Mouse (Mus musculus): ENCODE results near the gene Nav1. TPM values are rescaled to one million over a fixed set of nuclear protein-coding genes. Genes with fewer than 3 reads are reported as not detected.

Nav1 gene
- polyA plus RNA-seq, 1 experiment from 2014 or later, result 3.9 TPM

DNA sequence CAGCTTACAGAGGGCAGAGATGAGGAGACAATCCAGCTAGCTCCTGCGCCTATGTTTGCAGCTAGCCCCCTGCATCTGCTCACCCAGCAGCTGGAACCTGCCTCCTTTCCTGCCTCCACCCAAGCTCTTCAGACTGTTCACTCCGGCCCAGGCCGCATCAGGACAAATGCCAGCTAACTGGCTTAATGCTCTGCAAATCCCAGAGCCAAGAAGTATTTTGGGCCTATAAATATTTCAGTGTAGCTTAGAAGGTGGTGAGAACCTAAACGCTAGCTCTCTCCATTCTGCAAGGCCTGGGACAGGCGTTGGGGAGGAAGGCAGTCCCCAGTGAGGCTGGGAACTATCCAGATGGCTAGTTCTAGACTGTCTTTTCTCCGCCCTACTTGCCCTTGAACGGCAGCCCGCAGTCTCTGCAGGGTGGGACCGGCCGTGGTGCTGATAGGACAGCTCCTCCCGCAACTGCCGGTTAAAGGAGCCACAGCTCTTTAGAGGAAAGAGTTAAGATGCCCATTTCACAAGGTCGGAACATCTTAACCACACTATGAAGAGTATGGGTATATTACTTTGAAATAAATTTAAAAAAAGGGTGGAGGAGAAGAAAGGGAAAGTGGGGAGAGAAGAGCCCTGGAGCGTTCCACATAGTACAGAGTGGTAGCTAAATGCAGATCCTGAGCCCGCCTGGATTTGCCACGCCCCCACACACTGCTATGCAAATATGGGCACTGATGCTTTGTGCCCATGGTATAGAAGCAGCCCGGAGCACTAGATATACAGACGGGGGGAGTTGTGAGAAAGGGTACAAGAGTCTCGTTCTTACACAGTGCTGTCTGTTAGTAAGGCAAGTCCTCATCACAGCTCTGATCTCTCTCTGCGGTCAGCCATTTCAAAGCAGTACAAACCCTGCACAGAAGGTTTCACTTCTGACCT is 8.9 kb upstream of the Nav1 start:
- 16% methylated on average over 20 of the region's 20 CpGs for WGBS
- DNase-seq (ENCODE audit: low spot score) (peak; percentile 82), ATAC-seq (ENCODE audit: low FRiP score, low TSS enrichment) (peak; percentile 67)
- H3K4me3 ChIP-seq (ENCODE audit: low read depth, low read length), result no peak overlapping the region
- no peak overlapping the region for H3K4me2 ChIP-seq (replicated peaks; ENCODE audit: low read depth)
- H3K9ac ChIP-seq (ENCODE audit: low read length), result no peak overlapping the region
- TF ChIP-seq EP300 (optimal IDR thresholded peaks at IDR 0.05), result no peak
- TF ChIP-seq CTCF (IDR thresholded peaks at IDR 0.05; ENCODE audit: low read depth), result no peak
- H3K36me3 ChIP-seq (ENCODE audit: control insufficient read depth, insufficient read depth, low read length), result no peaks in the 10 kb centered on the region
- H3K9me3 ChIP-seq (ENCODE audit: control insufficient read depth, low read length), result no peaks in the 10 kb centered on the region
- H3K4me1 ChIP-seq (replicated peaks; ENCODE audit: control insufficient read depth, insufficient read depth), result no peaks in the 10 kb centered on the region
- no peak overlapping the region; the same call in 1 of the 2 replicates for H3K27ac ChIP-seq (replicated peaks)
- H3K27me3 ChIP-seq (ENCODE audit: control insufficient read depth, insufficient read depth, low read length), result no peaks in the 10 kb centered on the region

GRCm38 (mm10) chr1:135609621-135610020 is 2.5 kb upstream of the Nav1 start:
- DNase-seq (ENCODE audit: low spot score), result no peak
- Histone ChIP-seq H3K36me3 (ENCODE audit: control insufficient read depth, insufficient read depth, low read length) (no peaks in the 10 kb centered on the region), H3K9ac (ENCODE audit: low read length) (no peak overlapping the region), H3K27ac (replicated peaks) (no peak overlapping the region), H3K9me3 (ENCODE audit: control insufficient read depth, low read length) (no peaks in the 10 kb centered on the region), H3K4me1 (replicated peaks; ENCODE audit: control insufficient read depth, insufficient read depth) (no peaks in the 10 kb centered on the region), H3K4me2 (replicated peaks; ENCODE audit: low read depth) (no peak overlapping the region), H3K4me3 (ENCODE audit: low read depth, low read length) (no peak overlapping the region), H3K27me3 (ENCODE audit: control insufficient read depth, insufficient read depth, low read length) (no peaks in the 10 kb centered on the region)
- 70% methylated on average over 4 of the region's 4 CpGs for WGBS
- ATAC-seq (ENCODE audit: low FRiP score, low TSS enrichment), result no peak
- TF ChIP-seq EP300 (optimal IDR thresholded peaks at IDR 0.05) (no peak), CTCF (IDR thresholded peaks at IDR 0.05; ENCODE audit: low read depth) (no peak)

GRCm38 (mm10) chr1:135606355-135607015 is 610 bp downstream of the Nav1 start:
- Histone ChIP-seq H3K9me3 (ENCODE audit: control insufficient read depth, low read length) (no peaks in the 10 kb centered on the region), H3K4me1 (replicated peaks; ENCODE audit: control insufficient read depth, insufficient read depth) (no peaks in the 10 kb centered on the region), H3K4me2 (replicated peaks; ENCODE audit: low read depth) (no peak overlapping the region), H3K4me3 (ENCODE audit: low read depth, low read length) (no peak overlapping the region), H3K36me3 (ENCODE audit: control insufficient read depth, insufficient read depth, low read length) (no peaks in the 10 kb centered on the region), H3K27ac (replicated peaks) (no peak overlapping the region), H3K9ac (ENCODE audit: low read length) (no peak overlapping the region), H3K27me3 (ENCODE audit: control insufficient read depth, insufficient read depth, low read length) (no peaks in the 10 kb centered on the region)
- TF ChIP-seq EP300 (optimal IDR thresholded peaks at IDR 0.05) (no peak), CTCF (IDR thresholded peaks at IDR 0.05; ENCODE audit: low read depth) (no peak)
- WGBS, result 87% methylated on average over 12 of the region's 12 CpGs
- no peak for ATAC-seq (ENCODE audit: low FRiP score, low TSS enrichment)
- DNase-seq (ENCODE audit: low spot score), result no peak

- TF ChIP-seq CTCF (IDR thresholded peaks at IDR 0.05; ENCODE audit: low read depth) (no peak), EP300 (optimal IDR thresholded peaks at IDR 0.05) (no peak)
- no peak; the same call in 1 of the 2 replicates for ATAC-seq (ENCODE audit: low FRiP score, low TSS enrichment)
- H3K27ac ChIP-seq (replicated peaks), result no peak overlapping the region
These were observed 1.6 kb downstream of the Nav1 start for GRCm38 (mm10) chr1:135605530-135605929.

GRCm38 (mm10) chr1:135604361-135605052 is 2.6 kb downstream of the Nav1 start:
- Histone ChIP-seq H3K4me3 (ENCODE audit: low read depth, low read length) (no peak overlapping the region), H3K4me2 (replicated peaks; ENCODE audit: low read depth) (no peak overlapping the region), H3K27ac (replicated peaks) (no peak overlapping the region), H3K9me3 (ENCODE audit: control insufficient read depth, low read length) (no peaks in the 10 kb centered on the region), H3K9ac (ENCODE audit: low read length) (no peak overlapping the region), H3K36me3 (ENCODE audit: control insufficient read depth, insufficient read depth, low read length) (no peaks in the 10 kb centered on the region), H3K27me3 (ENCODE audit: control insufficient read depth, insufficient read depth, low read length) (no peaks in the 10 kb centered on the region), H3K4me1 (replicated peaks; ENCODE audit: control insufficient read depth, insufficient read depth) (no peaks in the 10 kb centered on the region)
- 76% methylated on average over 7 of the region's 7 CpGs for WGBS
- ATAC-seq (ENCODE audit: low FRiP score, low TSS enrichment) (no peak), DNase-seq (ENCODE audit: low spot score) (no peak)
- TF ChIP-seq CTCF (IDR thresholded peaks at IDR 0.05; ENCODE audit: low read depth) (no peak), EP300 (optimal IDR thresholded peaks at IDR 0.05) (no peak)

More at GRCm38 (mm10) chr1:135605530-135605929, 1.6 kb downstream of the Nav1 start:
- Histone ChIP-seq H3K9me3 (ENCODE audit: control insufficient read depth, low read length) (no peaks in the 10 kb centered on the region), H3K27me3 (ENCODE audit: control insufficient read depth, insufficient read depth, low read length) (no peaks in the 10 kb centered on the region), H3K4me2 (replicated peaks; ENCODE audit: low read depth) (no peak overlapping the region), H3K4me1 (replicated peaks; ENCODE audit: control insufficient read depth, insufficient read depth) (no peaks in the 10 kb centered on the region), H3K36me3 (ENCODE audit: control insufficient read depth, insufficient read depth, low read length) (no peaks in the 10 kb centered on the region), H3K9ac (ENCODE audit: low read length) (no peak overlapping the region), H3K4me3 (ENCODE audit: low read depth, low read length) (no peak overlapping the region)
- DNase-seq (ENCODE audit: low spot score), result no peak
- 54% methylated on average over 5 of the region's 5 CpGs for WGBS

All from stomach, postnatal 0 days (tissue).